Mouse (Mus musculus) embryonic facial prominence, embryonic 10.5 days (tissue): ENCODE measurements around the gene Sprr2a1. TPM values are rescaled to one million over a fixed set of nuclear protein-coding genes. Genes with fewer than 3 reads are reported as not detected.
"Not testable (repeated sequence)": the region's sequence is repeated elsewhere in the genome, so short reads cannot be mapped to it uniquely, and the experiment has no call there.

Experiments
- DNase-seq: peaks from one replicate; pipeline ENCODE4 v3.0.0-alpha.2; 2017; ENCODE audit warnings: low spot score
- H3K27ac ChIP-seq: fragments of 300-500 bp; sonication (generic); replicated peaks from 2 replicates; pipeline ENCODE4 v1.5.1; 2016; ENCODE audit warnings: mild to moderate bottlenecking
- H3K27me3 ChIP-seq: fragments of 300-500 bp; sonication (generic); replicated peaks from 2 replicates; pipeline ENCODE4 v1.6.1; 2016; ENCODE audit warnings: low read depth, mild to moderate bottlenecking; ENCODE audit not compliant: poor library complexity, severe bottlenecking
- H3K36me3 ChIP-seq: fragments of 300-500 bp; sonication (generic); replicated peaks from 2 replicates; pipeline ENCODE4 v1.6.1; 2016; ENCODE audit warnings: mild to moderate bottlenecking, moderate library complexity
- H3K4me1 ChIP-seq: fragments of 300-500 bp; sonication (generic); 2 replicates; pipeline ENCODE4 v1.6.1; 2016
- H3K4me3 ChIP-seq: fragments of 300-500 bp; sonication (generic); 2 replicates; pipeline ENCODE4 v1.5.1; 2016; ENCODE audit warnings: mild to moderate bottlenecking, moderate library complexity
- H3K9me3 ChIP-seq: fragments of 300-500 bp; sonication (generic); 2 replicates; pipeline ENCODE4 v1.6.1; 2016; ENCODE audit warnings: mild to moderate bottlenecking
- WGBS: fragments of 180-500 bp; shearing (Covaris S2); methylation state at CpG from one replicate; pipeline ENCODE4 v1.1.7; 2016; 5-methylcytosine and 5-hydroxymethylcytosine counted together
- polyA plus RNA-seq: library from polyadenylated mRNA; unstranded; fragments of >200 nt; fragmentation: Nextera tagmentation; extraction: Ambion mirVana; gene quantifications from 2 replicates; pipeline ENCODE4 v1.2.1, GENCODE M21; 2016

Gene Sprr2a1
- polyA plus RNA-seq, 1 experiment from 2014 or later, result not detected

DNA sequence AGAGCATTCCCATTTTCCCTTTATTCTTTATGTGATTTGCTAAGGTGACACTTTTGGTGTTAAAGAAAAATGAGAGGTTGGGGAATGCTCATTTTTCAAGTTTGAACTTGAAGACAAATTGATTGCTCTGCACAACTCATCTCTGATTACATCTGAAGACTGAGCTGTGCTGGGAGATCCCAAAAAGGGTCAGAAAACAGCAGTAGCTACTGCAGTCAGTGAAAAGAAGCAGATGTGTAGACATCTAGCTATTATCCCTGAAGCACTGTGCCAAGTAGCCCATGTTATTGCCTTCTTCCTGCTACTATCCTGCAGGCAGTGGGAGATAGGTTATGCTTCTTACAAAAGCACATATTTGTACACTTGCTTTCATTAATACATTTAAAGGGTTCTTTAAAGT, 29.2 kb downstream of the Sprr2a1 start:
- not testable (repeated sequence) for H3K9me3 ChIP-seq, H3K4me3 ChIP-seq, H3K27me3 ChIP-seq, H3K4me1 ChIP-seq, H3K36me3 ChIP-seq, DNase-seq, H3K27ac ChIP-seq

DNA sequence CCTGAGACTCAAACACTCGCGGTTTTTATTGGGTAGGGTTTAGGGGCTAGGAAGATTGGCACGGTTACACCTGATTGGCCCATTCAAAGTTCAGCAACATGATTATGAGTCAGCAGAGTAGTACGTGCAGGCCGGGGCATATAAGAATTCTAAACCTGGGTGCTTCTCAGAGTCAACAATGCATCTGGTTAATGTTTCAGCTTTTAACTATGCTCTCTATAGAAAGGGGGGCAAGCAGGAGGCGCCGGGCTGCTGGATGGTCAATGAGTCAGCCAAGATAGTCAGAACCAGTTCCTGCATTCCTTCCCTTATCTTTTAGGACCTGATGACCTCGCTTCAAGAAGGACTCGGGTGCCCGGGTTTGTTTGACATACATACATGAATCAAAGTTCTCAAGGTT, 30.6 kb downstream of the Sprr2a1 start:
- whole genome bisulfite sequencing, result no CpG with 5 or more reads among the region's 10 CpGs
- H3K9me3 ChIP-seq, H3K27me3 ChIP-seq, H3K27ac ChIP-seq, H3K36me3 ChIP-seq, DNase-seq, H3K4me1 ChIP-seq, H3K4me3 ChIP-seq: not testable (repeated sequence)

DNA sequence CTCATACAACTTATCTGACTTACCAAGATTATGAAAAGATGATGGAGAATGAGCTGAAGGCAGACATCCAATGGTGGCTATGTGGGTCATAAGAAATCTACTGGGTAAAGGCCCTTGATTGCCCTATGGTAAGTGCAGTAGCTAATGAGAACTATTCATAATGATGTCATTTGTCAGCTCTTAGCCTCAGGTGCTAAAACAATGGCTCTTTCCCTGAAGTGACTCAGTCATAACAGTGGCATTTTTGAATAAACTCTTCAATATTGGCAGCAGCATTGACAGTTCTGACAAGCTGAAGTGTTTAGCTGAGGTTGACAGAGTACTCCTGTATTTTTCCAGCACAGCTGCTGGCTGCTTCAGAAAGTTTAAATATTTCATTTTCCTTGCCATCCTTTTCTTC, 32.9 kb downstream of the Sprr2a1 start:
- not testable (repeated sequence) for H3K9me3 ChIP-seq, H3K4me1 ChIP-seq, H3K27me3 ChIP-seq, H3K36me3 ChIP-seq, H3K4me3 ChIP-seq, H3K27ac ChIP-seq, DNase-seq

DNA sequence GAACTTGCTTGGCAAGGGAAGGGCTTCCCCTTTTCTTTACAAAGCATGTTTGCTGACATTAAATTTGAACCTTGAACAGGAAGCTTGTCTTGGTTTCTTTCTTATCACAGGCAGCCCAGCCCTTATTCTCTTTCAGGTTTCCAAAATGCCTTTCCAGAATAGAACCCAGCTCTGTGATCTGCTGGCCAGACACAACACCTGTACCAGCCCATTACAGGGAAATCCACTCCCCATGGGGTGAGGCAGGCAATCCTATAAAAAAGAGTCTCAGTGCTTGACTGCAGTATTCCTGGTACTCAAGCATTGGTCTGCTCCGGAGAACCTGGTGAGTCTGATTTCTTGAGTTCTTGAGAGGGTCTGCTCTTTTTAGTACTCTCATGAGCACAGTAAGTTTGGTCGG, 34.9 kb downstream of the Sprr2a1 start:
- DNase-seq, H3K27me3 ChIP-seq, H3K9me3 ChIP-seq, H3K36me3 ChIP-seq, H3K4me3 ChIP-seq, H3K4me1 ChIP-seq, H3K27ac ChIP-seq: not testable (repeated sequence)
- 95% methylated on average over 2 of the region's 2 CpGs for WGBS

DNA sequence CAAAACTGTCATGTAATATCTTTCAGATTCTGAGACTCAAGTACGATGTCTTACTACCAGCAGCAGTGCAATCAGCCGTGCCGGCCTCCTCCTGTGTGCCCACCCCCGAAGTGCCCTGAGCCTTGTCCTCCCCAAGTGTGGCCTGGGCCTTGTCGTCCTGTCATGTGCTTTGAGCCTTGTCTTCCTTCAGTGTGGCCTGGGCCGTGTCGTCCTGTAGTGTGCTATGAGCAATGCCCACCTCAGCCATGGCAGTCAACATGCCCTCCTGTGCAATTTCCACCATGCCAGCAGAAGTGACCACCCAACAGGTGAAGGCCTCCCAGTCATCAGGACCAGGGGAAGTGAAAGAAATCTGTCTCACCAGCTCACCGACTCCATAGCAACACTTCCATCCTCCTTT, 38.3 kb downstream of the Sprr2a1 start:
- WGBS, result no CpG with 5 or more reads among the region's 8 CpGs
- H3K27ac ChIP-seq, DNase-seq: not testable (repeated sequence)

DNA sequence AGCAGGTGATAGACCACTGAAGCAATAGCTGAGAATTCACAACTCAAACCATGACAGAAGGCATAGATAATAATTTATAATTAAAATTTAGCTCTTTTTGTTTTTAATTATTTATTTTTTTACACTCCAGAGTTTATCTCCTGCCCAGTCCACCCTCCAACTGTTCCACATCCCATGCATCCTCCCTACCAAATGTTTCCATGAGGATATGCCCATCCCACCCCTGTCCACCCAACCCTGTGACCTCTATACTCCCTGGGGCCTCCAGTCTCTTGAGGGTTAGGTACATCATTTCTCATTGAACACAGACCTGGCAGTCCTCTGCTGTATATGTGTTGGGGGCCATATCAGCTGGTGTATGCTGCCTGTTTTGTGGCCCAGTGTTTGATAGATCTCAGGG, 42.9 kb downstream of the Sprr2a1 start:
- not testable (repeated sequence) for DNase-seq, H3K9me3 ChIP-seq, H3K36me3 ChIP-seq, H3K27me3 ChIP-seq, H3K4me1 ChIP-seq, H3K27ac ChIP-seq, H3K4me3 ChIP-seq

More for the DNA sequence above, 38.3 kb downstream of the Sprr2a1 start:
- H3K27me3 ChIP-seq, H3K36me3 ChIP-seq, H3K4me1 ChIP-seq, H3K4me3 ChIP-seq, H3K9me3 ChIP-seq: not testable (repeated sequence)

DNA sequence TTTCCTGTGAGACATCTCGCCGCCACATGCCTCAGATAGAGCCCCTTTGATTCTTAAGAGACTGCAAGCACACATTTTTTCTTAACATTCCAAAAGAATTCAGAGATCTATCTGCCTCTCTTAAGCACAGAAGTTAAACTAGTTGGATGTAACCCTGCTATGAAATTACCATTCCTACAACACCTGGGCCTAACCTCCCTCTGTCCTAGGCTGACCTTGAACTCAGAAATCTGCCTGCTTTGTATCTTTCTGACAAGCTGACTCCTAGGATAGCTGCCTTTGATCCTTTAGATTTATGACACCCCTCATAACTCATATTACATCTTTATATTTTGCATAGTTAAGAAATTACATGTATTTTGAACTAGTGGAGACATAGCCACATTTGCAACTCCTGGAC, 47.9 kb downstream of the Sprr2a1 start:
- not testable (repeated sequence) for H3K36me3 ChIP-seq, H3K27ac ChIP-seq, H3K4me1 ChIP-seq, H3K4me3 ChIP-seq, DNase-seq, H3K9me3 ChIP-seq, H3K27me3 ChIP-seq
- no CpG with 5 or more reads among the region's 2 CpGs for WGBS

Other genes with a start within 250 kb of the Sprr2a1 start
- not detected in 2 replicates for gene Pglyrp3, start 201.2 kb upstream of the Sprr2a1 start, polyA plus RNA-seq
- gene Lor, start 132.7 kb upstream of the Sprr2a1 start, polyA plus RNA-seq, result 0.19 and 0.26 TPM in 2 replicates
- not detected in 2 replicates for gene Prr9, start 91.9 kb upstream of the Sprr2a1 start, polyA plus RNA-seq
- not detected in 2 replicates for gene Lelp1, start 73.1 kb upstream of the Sprr2a1 start, polyA plus RNA-seq
- gene Sprr2a2, start 121 bp downstream of the Sprr2a1 start, polyA plus RNA-seq, result not detected in 2 replicates
- not detected in 2 replicates for gene Sprr2a3, start 69.6 kb downstream of the Sprr2a1 start, polyA plus RNA-seq
- gene Sprr2b, start 100.8 kb downstream of the Sprr2a1 start, polyA plus RNA-seq, result not detected in 2 replicates
- not detected in 2 replicates for gene Sprr2d, start 123.3 kb downstream of the Sprr2a1 start, polyA plus RNA-seq
- gene Sprr2e, start 136.3 kb downstream of the Sprr2a1 start, polyA plus RNA-seq, result not detected in 2 replicates
- not detected in 2 replicates for gene Sprr2f, start 149.4 kb downstream of the Sprr2a1 start, polyA plus RNA-seq
- not detected in 2 replicates for gene Sprr2h, start 169.9 kb downstream of the Sprr2a1 start, polyA plus RNA-seq
- gene Sprr2i, start 192.2 kb downstream of the Sprr2a1 start, polyA plus RNA-seq, result not detected in 2 replicates
- not detected in 2 replicates for gene Sprr2j-ps, start 202.3 kb downstream of the Sprr2a1 start, polyA plus RNA-seq
- gene Gm9774, start 213.6 kb downstream of the Sprr2a1 start, polyA plus RNA-seq, result 10.3 and 10.6 TPM in 2 replicates
- not detected in 2 replicates for gene Sprr2k, start 216.8 kb downstream of the Sprr2a1 start, polyA plus RNA-seq
- gene Sprr1b, start 223.0 kb downstream of the Sprr2a1 start, polyA plus RNA-seq, result not detected in 2 replicates
- gene Sprr3, start 242.9 kb downstream of the Sprr2a1 start, polyA plus RNA-seq, result not detected in 2 replicates